ENCODE assay signal across 13 mouse cellular contexts in the genomic region with DNA sequence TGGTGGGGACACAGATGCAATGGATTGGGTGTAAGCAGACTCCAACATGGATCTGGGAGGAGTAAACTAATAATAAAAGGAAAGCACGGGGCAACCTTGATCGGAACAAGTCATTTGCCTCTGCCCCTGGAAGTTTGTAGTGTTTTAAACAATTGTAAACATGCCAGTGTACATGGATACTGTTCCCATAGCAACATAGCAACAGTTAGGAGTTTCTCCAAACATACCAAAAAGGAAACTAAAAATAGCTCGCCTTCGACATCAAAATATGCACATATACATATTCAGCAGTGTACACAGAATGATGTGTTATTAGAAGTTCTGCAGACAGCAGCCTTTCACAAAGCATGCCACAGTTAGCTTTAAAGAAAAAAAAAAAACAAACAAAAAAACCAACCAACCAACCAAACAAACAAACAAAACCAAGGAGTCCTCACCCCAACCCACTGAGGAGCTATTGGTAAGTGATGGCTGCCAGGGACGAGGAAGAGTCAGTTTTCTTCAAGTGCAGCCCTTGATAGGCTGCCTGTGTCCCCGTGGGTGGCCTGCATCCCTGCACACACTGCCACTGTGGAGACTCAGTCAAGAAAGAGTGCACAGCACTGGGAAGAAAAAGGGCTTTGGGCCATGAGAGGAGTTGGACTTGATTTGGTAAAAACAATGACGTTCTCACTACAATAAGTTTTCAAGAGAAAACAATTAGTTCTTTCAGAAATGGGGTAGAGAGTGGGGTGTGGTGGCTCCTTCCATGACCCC. TPM values are rescaled to one million over a fixed set of nuclear protein-coding genes. Genes with fewer than 3 reads are reported as not detected.
A peak's percentile ranks its signal among the peaks of the same experiment; 100 is the strongest.
DNase-seq lines count a peak whose midpoint lies in the region; ATAC-seq lines count a peak whose summit lies in the region.
"Had no signal": no experiment of that assay in that cellular context is flagged by ENCODE, and none has a peak within 500 bp of the region (broad histone marks: within the 10 kb centered on the region; RNA-seq: fewer than 3 reads in every experiment).

No protein-coding gene starts in this region.

- no peaks in the 10 kb centered on the region for H3K36me3 ChIP-seq in embryonic facial prominence, embryonic 13.5 days
- H3K36me3 ChIP-seq in embryonic facial prominence, embryonic 10.5 days (replicated peaks) = no peaks in the 10 kb centered on the region
- H3K36me3 ChIP-seq in hindbrain, embryonic 16.5 days (ENCODE audit: control insufficient read depth, insufficient read depth, low read length) = no peaks in the 10 kb centered on the region
- no peaks in the 10 kb centered on the region for H3K36me3 ChIP-seq in hindbrain, embryonic 11.5 days (ENCODE audit: control insufficient read depth, insufficient read depth, low read length)
- no peaks in the 10 kb centered on the region for H3K36me3 ChIP-seq in intestine, embryonic 16.5 days (ENCODE audit: control insufficient read depth, insufficient read depth, low read length)
- H3K36me3 ChIP-seq: embryonic facial prominence, embryonic 15.5 days; liver, embryonic 12.5 days had no signal

- no peak for DNase-seq in embryonic facial prominence, embryonic 10.5 days (ENCODE audit: low spot score)
- no peak for DNase-seq in hindbrain, embryonic 11.5 days (ENCODE audit: low spot score)
- peak; percentile 18 for DNase-seq in adipocyte (ENCODE audit: low spot score)
- peak; percentile 66 for DNase-seq in lung, postnatal 10 days
- DNase-seq in urinary bladder, postnatal 25 days (ENCODE audit: low spot score) = no peak
- DNase-seq: cerebellum, postnatal 10 days; kidney, postnatal 14 days had no signal

- WGBS in embryonic facial prominence, embryonic 13.5 days = 57% methylated on average over 7 of the region's 7 CpGs
- 71% methylated on average over 7 of the region's 7 CpGs for WGBS in embryonic facial prominence, embryonic 10.5 days
- 24% methylated on average over 7 of the region's 7 CpGs for WGBS in hindbrain, embryonic 16.5 days
- 45% methylated on average over 7 of the region's 7 CpGs for WGBS in hindbrain, embryonic 11.5 days
- 54% methylated on average over 7 of the region's 7 CpGs for WGBS in intestine, embryonic 16.5 days

- peak overlapping the region; percentile 44; the same call in 1 of the 2 replicates for H3K27ac ChIP-seq in embryonic facial prominence, embryonic 13.5 days
- no peak overlapping the region for H3K27ac ChIP-seq in embryonic facial prominence, embryonic 10.5 days (replicated peaks)
- 0 out of 2 replicates have a peak overlapping the region, but pooled peaks have one; percentile 21 for H3K27ac ChIP-seq in hindbrain, embryonic 16.5 days (ENCODE audit: low read depth, low read length)
- H3K27ac ChIP-seq in hindbrain, embryonic 11.5 days (ENCODE audit: low read depth, low read length) = no peak overlapping the region
- H3K27ac ChIP-seq in intestine, embryonic 16.5 days (ENCODE audit: low read length) = no peak overlapping the region
- H3K27ac ChIP-seq: embryonic facial prominence, embryonic 15.5 days; liver, embryonic 12.5 days had no signal

- no peak overlapping the region for H3K4me3 ChIP-seq in embryonic facial prominence, embryonic 13.5 days
- no peak overlapping the region for H3K4me3 ChIP-seq in embryonic facial prominence, embryonic 10.5 days
- no peak overlapping the region for H3K4me3 ChIP-seq in hindbrain, embryonic 16.5 days (ENCODE audit: low read length)
- H3K4me3 ChIP-seq in hindbrain, embryonic 11.5 days (ENCODE audit: low read depth, low read length) = no peak overlapping the region
- H3K4me3 ChIP-seq in intestine, embryonic 16.5 days (ENCODE audit: low read length) = no peak overlapping the region
- H3K4me3 ChIP-seq: embryonic facial prominence, embryonic 15.5 days; liver, embryonic 12.5 days had no signal

- ATAC-seq in embryonic facial prominence, embryonic 13.5 days (ENCODE audit: insufficient number of reproducible peaks, insufficient read depth, low FRiP score, low TSS enrichment, low read depth) = no peak
- ATAC-seq in hindbrain, embryonic 16.5 days = peak; percentile 44
- no peak for ATAC-seq in hindbrain, embryonic 11.5 days (ENCODE audit: low FRiP score)
- no peak for ATAC-seq in intestine, embryonic 16.5 days
- ATAC-seq: liver, embryonic 12.5 days; Patski had no signal

- no peaks in the 10 kb centered on the region for H3K27me3 ChIP-seq in embryonic facial prominence, embryonic 13.5 days
- no peaks in the 10 kb centered on the region for H3K27me3 ChIP-seq in embryonic facial prominence, embryonic 10.5 days (replicated peaks; ENCODE audit: low read depth, poor library complexity, severe bottlenecking)
- H3K27me3 ChIP-seq in hindbrain, embryonic 16.5 days (replicated peaks; ENCODE audit: control insufficient read depth, insufficient read depth, low read length) = no peaks in the 10 kb centered on the region
- H3K27me3 ChIP-seq in hindbrain, embryonic 11.5 days (ENCODE audit: control insufficient read depth, insufficient read depth, low read length) = no peaks in the 10 kb centered on the region
- no peaks in the 10 kb centered on the region for H3K27me3 ChIP-seq in intestine, embryonic 16.5 days (replicated peaks; ENCODE audit: control insufficient read depth, insufficient read depth, low read length)
- H3K27me3 ChIP-seq: embryonic facial prominence, embryonic 15.5 days; liver, embryonic 12.5 days; Patski had no signal

- H3K4me2 ChIP-seq in embryonic facial prominence, embryonic 13.5 days = no peak overlapping the region
- H3K4me2 ChIP-seq in hindbrain, embryonic 16.5 days (ENCODE audit: low read length) = no peak overlapping the region
- H3K4me2 ChIP-seq in hindbrain, embryonic 11.5 days (replicated peaks; ENCODE audit: low read depth, low read length) = no peak overlapping the region
- H3K4me2 ChIP-seq in intestine, embryonic 16.5 days (ENCODE audit: low read depth, low read length) = no peak overlapping the region
- H3K4me2 ChIP-seq: embryonic facial prominence, embryonic 15.5 days; liver, embryonic 12.5 days had no signal

- no peak overlapping the region for H3K9ac ChIP-seq in embryonic facial prominence, embryonic 13.5 days
- H3K9ac ChIP-seq in hindbrain, embryonic 16.5 days (ENCODE audit: low read depth, low read length) = no peak overlapping the region
- H3K9ac ChIP-seq in hindbrain, embryonic 11.5 days (ENCODE audit: low read depth, low read length) = no peak overlapping the region
- no peak overlapping the region for H3K9ac ChIP-seq in intestine, embryonic 16.5 days (ENCODE audit: low read depth, low read length)
- H3K9ac ChIP-seq: embryonic facial prominence, embryonic 15.5 days; liver, embryonic 12.5 days had no signal

- peaks cover 26% of the 10 kb centered on the region for H3K4me1 ChIP-seq in embryonic facial prominence, embryonic 13.5 days
- peaks cover 15% of the 10 kb centered on the region for H3K4me1 ChIP-seq in embryonic facial prominence, embryonic 10.5 days
- peaks cover 5% of the 10 kb centered on the region; the same call in 1 of the 2 replicates for H3K4me1 ChIP-seq in hindbrain, embryonic 16.5 days (ENCODE audit: control insufficient read depth, insufficient read depth, low read depth, low read length)
- no peaks in the 10 kb centered on the region for H3K4me1 ChIP-seq in hindbrain, embryonic 11.5 days (replicated peaks; ENCODE audit: control insufficient read depth, insufficient read depth, low read length)
- H3K4me1 ChIP-seq in intestine, embryonic 16.5 days (ENCODE audit: control insufficient read depth, insufficient read depth, low read length) = peaks cover 21% of the 10 kb centered on the region
- H3K4me1 ChIP-seq: liver, embryonic 12.5 days had no signal

- H3K9me3 ChIP-seq in embryonic facial prominence, embryonic 13.5 days = no peaks in the 10 kb centered on the region
- H3K9me3 ChIP-seq in embryonic facial prominence, embryonic 10.5 days = no peaks in the 10 kb centered on the region
- H3K9me3 ChIP-seq in hindbrain, embryonic 16.5 days (ENCODE audit: control insufficient read depth, low read length) = no peaks in the 10 kb centered on the region
- no peaks in the 10 kb centered on the region for H3K9me3 ChIP-seq in hindbrain, embryonic 11.5 days (ENCODE audit: control insufficient read depth, low read length)
- no peaks in the 10 kb centered on the region for H3K9me3 ChIP-seq in intestine, embryonic 16.5 days (ENCODE audit: control insufficient read depth, low read length)
- H3K9me3 ChIP-seq: embryonic facial prominence, embryonic 15.5 days; liver, embryonic 12.5 days had no signal

RNA-seq across cellular contexts. Expression of a gene that starts 54.8 kb away (rescaled TPM):
- polyA plus RNA-seq in embryonic facial prominence, embryonic 13.5 days (2015; fragmentation: Nextera tagmentation; extraction: Ambion mirVana) = 48.4 and 48.8 TPM in 2 replicates
- 63.9 and 68.7 TPM in 2 replicates for polyA plus RNA-seq in embryonic facial prominence, embryonic 10.5 days (2016; fragmentation: Nextera tagmentation; extraction: Ambion mirVana)
- 51.8 and 55.7 TPM in 2 replicates for polyA plus RNA-seq in hindbrain, embryonic 16.5 days (2015; fragmentation: Nextera tagmentation; extraction: Ambion mirVana)
- polyA plus RNA-seq in hindbrain, embryonic 11.5 days (2014; fragmentation: Nextera tagmentation; extraction: Ambion mirVana) = 112 and 119 TPM in 2 replicates
- 25.7 and 25.8 TPM in 2 replicates for polyA plus RNA-seq in intestine, embryonic 16.5 days (2015; fragmentation: Nextera tagmentation; extraction: Ambion mirVana)

Comparison
In these comparisons a context has a peak if more than half of its experiments do, and no peak if none do; other contexts are left out.
1. H3K27ac ChIP-seq: peak in embryonic facial prominence, embryonic 13.5 days (single experiment) and hindbrain, embryonic 16.5 days (single experiment); none in embryonic facial prominence, embryonic 10.5 days (single experiment), hindbrain, embryonic 11.5 days (single experiment) and intestine, embryonic 16.5 days (single experiment).
2. DNase-seq: peak in adipocyte (single experiment) and lung, postnatal 10 days (single experiment); none in embryonic facial prominence, embryonic 10.5 days (single experiment), hindbrain, embryonic 11.5 days (single experiment) and urinary bladder, postnatal 25 days (single experiment).